Mouse (Mus musculus): ENCODE results near the gene Nfe2l2.

Gene Nfe2l2

DNA sequence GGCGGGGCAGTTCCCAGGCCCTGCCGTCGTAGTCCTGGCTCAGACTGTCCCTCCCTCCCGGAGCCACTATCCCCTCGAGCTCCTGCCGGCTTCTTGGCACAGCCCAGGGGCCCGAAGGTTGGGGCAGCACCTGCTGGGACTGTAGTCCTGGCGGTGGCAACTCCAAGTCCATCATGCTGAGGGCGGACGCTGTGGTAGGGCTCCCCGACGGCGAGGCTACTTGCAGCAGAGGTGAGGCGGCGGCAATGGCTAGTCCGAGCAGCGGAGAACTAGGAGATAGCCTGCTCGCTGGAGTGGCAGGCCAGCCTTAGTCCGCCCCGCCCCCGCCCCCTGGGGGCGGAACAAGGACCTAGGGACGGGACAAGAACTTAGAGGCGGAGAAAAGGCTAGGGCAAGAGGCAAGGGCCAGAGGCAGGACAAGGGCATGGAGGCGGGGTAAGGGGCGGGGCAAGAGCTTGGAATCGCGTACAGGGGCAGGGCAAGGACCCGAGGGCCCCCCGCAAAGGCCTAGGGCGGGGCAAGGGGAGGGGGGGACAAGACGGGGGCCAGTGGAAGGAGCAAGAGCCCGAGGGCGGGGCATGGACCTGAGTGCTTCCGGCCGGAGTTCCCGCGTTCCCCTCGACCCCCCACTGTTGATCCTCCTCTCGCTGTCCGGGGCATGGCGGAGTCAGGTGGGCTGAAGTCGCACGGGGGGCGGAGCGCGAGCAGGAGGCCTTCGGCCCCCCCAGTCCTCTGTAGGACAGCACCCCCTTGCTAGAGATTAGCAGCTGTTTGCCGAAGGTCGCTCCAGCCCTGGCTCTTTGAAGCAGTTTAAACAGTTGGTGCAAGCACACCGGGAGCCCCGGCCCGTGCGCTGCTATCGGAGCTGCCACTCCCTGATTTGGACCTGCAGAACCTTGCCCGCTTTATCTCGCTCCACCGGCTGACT lies at the start of gene Nfe2l2:
Gene Nfe2l2 (minus strand): TSS at position 408 of the 928 bp plus-strand sequence.
- DNase-seq (ENCODE audit: low spot score) = peak; percentile 93

DNA sequence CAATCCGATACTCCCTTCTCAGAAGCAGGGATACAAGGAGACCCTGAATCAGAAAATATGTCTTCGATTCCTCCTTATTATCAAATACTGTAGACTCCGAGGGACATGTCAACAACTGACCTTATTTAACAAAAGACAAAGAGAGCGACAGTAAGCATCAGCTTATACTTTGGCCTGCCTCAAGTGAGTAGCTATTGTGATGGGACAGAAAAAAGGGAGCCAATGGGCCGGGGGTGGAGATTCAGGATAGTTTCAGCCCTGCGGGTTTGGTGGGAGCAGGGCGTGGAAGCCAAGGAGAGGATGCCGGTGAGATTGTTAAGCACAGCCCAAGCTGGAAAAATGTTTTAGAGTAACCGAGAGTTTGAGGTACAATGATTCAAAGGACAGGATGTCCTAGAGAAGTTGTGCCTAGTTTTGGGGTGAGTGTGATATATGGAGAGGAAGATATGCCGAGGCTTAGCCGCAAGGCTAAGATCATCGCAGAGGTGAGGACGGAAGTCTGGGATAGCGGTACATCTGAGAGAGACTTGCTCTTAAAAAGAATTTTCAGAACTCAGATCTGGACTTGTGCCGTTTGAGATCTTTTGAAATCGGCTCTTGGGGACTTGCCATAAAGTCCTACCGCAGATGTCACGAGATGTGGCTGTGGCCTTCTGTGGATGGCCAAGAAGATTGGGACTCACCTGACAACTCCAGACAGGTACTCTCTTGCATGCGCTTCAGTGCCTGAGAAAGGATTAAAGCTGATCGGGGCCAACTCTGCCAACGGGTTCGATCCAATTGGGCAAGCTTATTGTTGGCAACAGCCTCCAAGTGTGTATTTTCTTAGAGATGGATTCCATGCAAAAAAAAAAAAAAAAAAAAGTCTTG lies 48.1 kb upstream of the Nfe2l2 start:
- no peak for DNase-seq (ENCODE audit: low spot score)

DNA sequence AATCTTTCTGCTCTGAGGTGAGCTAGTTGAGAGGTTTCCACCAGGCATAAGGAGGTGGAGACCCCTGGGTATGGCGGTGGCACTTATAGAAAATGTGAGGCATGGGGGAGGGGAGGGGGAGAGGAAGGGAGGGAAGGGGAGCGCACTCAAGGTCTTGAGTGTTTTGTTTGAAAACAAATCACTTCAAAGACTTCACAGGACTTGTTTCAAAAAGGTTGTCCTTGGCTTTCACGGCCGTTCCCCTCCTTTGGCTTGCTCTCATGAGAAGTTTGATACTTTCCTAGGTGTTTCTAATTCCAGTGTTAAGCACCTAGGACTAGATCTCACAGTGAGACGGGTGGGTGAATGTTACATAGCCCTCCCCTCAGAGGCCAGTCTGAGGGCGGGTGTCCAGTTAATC lies 47.5 kb upstream of the Nfe2l2 start:
- DNase-seq (ENCODE audit: low spot score) = no peak

DNA sequence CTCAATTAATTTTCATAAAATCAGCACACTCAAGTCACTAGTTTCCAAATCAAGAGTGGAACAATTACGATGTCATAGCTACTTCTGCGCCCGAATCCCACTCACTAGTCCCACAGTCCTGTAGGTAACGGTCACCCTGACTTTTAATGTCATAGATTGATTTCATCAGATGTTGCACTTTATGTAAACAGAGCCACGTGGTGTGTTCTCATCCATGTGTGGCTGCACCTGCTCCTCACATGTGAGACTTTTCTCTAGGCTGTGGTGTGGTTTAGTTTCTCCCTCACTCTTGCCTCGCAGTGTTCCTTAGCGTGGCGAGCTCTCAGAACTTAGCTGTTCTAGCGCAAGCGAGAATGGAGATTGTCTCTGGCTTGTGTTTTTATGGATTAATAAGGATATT lies 46.4 kb upstream of the Nfe2l2 start:
- DNase-seq (ENCODE audit: low spot score) = no peak

DNA sequence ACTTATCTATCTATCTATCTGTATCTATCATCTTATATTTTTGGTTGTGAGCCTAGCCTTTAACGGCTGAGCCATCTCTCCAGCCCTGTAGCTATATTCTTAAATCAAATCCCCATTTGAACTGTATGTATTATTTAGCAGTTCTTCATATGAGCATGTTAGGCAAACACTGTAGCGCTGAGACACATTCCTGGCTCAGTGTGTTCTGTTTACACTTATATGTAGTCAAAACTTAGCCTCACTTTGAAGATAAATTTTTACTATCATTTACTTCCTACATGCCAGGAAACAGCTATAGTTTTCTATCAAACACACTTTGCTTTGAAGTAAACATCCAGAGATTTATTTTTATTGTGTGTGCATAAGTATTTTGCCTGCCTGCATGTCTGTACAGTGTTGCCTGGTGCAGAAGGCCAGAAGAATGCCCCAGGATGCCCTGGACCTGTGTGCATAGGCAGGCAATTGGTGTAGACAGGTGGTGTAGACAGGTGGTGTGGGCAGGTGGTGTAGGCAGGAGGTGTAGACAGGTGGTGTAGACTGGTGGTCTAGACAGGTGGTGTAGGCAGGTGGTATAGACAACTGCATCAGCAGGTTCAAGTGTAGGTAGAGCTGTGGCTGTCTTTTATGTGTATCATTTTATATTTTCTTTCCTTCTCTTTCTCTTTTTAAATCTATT lies 45.7 kb upstream of the Nfe2l2 start:
- no peak for DNase-seq (ENCODE audit: low spot score)

DNA sequence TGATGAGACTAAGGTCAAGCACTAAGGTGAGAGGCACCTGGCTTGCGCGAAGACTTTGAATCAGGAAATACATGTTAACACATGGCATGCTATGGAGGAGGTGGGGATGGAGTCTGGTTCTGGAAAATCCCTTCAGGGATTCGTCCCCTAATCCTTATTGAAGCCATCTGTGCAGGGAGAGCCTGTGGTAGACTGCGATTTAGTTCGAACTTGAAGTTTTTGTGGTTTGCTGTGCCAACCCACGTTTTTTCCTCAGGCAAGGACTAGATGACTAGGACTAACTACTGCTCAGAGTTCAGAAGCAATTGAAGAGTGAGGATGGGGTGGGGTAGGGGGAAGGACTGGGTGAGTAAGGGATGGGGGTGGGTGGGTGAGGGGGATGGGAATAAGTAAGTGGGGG lies 44.4 kb upstream of the Nfe2l2 start:
- DNase-seq (ENCODE audit: low spot score) = no peak

DNA sequence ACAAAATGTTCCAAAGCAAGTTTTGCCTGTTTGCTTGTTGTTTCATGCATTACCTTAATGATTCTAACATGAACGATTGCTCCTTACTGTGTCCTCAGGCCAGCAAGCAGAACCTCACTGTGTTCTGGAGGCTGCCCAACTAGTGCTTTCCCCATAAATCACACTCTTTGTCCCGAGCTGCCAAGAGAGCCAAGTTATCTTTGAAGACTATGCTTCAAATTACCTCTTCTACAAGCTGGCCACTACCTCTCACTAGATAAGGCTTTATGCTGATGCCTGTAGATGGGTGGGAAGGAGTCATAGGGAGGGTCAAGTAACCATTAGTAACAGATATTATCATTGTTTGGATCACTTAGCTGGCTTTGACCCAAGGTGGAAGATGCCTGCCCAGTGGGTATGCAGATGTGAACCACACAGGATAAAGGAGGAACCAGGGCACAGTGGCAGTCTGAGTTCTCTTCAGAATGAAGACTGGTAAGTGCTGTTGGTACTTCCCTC lies 32.6 kb upstream of the Nfe2l2 start:
- no peak for DNase-seq (ENCODE audit: low spot score)

DNA sequence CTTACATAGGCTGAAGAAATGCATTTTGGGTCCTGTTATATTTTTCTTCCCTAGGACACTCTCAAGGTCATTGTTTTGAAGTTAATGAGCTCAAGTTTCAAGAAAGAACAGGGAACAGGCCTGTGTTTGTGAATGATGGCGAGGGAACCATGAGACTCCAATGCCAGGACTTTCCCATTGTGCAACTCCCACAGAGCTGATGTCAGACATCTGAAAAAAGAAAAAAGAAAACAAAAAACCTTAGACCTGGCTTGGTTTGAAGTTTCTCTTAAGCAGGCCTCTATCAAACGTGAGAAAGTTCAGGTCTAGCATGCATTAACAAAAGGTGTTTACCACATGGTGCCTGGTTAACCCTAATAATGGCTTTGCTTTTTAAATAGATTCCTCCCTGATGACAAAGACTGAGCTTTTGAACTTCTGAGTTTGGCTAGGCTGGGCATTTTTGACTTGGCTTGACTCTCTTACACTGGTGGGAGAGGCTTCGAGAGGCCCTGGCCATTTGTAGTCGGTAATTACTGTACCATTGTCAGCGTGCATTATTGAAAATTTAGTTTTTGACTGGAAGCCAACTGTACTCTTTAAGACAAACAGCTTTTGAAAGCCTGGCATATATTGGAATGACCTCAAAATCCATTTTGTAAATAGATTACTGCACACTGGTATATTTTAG lies 29.9 kb upstream of the Nfe2l2 start:
- no peak for DNase-seq (ENCODE audit: low spot score)

DNA sequence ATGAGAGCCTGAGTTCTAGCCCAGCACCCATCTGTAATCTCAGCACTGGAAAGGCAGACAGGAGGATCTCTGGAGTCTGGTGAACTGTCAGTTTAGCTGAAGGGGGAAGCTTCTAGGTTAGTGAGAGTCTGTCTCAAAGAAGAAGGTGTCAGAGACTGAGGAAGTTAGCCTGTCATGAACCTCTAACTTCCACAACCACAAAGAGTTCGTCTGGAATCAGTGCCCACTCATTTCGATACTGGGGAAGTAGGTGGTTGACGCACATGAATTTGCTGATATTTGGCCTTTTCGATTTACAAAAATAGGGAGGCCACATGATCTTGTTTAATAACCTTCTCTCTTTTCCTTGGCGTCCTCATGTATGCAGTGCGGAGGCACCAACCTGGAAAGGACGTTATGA lies 28.7 kb upstream of the Nfe2l2 start:
- DNase-seq (ENCODE audit: low spot score) = no peak

DNA sequence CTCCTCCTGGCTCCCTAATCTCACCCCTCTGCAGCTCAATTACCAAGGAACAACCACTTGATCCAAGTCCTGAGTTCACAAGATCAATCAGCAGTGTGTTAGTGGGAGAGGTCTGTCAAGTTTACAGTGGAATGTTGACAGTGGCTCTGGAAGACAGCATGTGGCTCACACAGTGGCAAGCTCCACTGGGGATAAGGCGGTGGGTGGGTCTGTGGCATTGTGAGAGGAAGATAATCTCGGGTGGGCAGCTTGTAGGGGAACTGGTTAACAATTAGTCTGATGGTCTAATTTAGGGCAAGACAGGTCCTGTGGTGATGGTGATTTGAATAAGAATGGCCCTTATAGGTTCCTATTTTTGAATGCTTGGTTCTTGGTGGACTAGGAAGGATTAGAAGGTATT lies 27.5 kb upstream of the Nfe2l2 start:
- no peak for DNase-seq (ENCODE audit: low spot score)

DNA sequence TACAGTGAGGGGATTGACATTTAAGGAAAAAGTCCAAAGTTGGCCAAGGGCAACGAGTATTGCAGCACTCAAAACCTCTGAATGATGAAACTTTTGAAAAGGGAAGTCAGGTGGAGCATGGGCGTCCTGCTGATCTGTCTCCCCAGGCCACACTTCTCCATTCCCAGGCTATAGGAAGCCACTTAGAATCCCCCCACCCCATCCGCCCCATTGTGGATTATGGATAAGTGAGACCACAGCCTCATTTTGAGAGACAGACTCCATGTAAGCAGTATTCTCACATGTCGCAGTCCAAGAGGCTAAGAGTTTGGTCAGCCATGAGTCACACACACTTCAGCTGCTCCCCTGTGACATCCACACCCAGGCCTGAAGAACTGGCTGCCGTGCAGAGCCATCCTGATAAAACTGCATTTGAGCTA lies 26.8 kb upstream of the Nfe2l2 start:
- no peak for DNase-seq (ENCODE audit: low spot score)

DNA sequence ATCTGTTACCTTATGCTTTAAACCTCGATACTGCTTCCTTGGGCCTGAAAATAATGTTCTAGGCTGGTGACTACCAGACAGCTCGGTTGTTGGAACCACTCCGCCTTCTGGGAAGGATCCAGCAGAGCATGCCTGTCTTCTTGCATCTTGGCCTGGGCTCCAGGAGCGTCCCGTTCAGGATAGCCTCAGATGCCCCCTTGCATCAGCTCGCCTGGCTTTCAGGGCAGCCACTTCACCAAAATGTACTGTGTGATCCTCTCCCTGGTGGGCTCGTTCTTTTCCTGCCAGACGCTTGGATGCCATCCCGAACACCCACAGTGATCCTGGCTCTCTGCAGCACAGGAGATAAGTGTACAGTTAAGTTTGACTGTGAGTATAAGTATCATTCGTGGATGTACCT lies 25.6 kb upstream of the Nfe2l2 start:
- DNase-seq (ENCODE audit: low spot score) = no peak

DNA sequence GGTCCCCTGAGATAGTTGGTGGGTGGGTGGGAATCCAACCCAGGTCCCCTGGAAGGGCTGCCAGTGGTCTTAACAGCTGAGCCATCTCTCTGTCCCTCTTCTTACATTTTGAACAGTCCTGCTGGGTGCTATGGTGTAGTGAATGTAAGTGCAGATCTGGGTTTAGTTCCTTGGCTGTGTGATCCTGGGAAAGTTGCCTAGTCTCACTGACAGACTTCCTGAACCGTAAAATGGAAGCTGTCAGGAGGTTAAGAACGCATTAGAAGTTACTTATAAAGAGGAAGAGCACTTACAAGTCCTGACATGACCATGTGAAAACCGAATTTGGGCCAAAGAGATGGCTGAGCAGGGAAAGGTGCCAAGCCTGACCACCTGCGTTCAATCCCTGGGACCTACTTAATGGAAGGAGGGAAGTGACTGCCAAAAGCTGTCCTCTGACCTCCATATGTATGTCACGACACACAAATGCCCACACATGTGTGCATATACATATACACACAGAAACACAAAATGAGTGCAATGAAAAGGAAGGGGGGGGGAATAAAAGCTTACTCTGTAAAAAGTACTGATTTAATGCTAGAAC lies 20.5 kb upstream of the Nfe2l2 start:
- DNase-seq (ENCODE audit: low spot score) = no peak

DNA sequence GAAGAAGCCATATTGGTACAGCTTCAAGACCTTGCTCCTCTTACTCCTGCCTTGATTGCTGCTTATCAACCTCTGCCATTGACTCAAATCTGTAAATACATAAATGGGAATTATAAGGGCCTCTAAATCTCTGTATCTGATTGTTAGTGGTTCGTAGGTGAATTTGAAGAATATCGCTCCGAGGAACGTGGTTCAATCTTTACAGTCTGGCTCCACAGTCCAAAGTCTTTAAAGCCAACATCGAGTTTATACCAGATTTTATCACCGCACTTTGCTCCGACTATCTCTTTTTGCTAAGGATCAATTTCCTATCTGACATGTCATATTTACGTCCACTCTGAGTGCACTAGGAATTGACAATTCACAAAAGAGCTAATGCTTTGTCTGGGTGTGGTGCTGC lies 19.0 kb upstream of the Nfe2l2 start:
- no peak for DNase-seq (ENCODE audit: low spot score)

DNA sequence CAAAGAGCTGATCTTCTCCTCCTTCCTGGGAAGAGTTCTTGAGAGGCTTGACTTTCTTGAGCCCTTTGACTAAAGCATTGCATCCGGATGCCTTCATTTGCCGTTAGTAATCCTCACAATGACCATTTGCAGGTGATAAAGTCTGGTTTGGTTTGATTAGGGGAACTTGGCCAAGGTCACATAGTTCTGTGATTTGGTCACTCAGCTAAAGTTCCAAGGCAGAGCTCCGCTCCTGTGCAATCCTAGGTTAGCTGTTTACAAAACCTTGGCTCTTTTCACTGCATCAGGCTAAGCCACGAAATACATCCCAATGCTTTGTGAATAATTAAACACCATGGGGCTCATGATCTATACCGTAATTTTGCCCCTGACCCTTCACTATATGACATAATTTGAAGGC lies 18.5 kb upstream of the Nfe2l2 start:
- no peak for DNase-seq (ENCODE audit: low spot score)

DNA sequence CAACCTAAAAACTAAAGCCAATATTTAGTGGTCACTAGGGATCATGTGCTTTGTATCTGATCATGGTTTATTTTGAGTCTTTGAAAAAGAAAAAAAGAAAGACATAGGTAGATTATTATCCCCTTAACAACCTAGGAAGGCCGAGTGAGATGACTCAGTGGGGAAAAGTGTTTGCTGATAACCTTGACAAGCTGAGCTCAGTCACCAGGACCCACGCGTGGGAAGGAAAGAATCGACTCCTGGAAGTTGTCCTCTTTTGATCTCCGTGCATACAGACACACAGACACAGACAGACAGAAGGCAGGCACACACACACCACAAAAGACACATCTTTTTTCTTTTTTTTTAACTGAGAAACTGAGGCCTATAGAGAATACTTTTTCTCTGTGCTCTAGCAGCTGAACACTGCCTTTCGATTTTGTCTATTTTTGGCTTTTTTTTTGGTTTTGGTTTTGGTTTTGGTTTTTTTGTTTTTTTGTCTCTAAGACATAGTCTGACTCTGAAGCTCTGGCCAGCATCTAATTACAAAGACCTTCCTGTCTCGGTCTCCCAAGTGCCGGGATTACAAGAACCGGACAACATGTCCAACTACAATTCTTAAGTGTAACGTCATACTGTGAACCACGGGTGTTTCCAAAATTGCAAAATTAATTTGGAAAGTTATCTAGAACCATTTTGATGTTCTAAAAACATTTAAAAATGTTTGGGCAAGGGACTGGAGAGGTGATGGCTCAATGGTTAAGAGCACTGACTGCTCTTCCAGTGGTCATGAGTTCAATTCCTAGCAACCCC lies 16.0 kb upstream of the Nfe2l2 start:
- no peak for DNase-seq (ENCODE audit: low spot score)

DNA sequence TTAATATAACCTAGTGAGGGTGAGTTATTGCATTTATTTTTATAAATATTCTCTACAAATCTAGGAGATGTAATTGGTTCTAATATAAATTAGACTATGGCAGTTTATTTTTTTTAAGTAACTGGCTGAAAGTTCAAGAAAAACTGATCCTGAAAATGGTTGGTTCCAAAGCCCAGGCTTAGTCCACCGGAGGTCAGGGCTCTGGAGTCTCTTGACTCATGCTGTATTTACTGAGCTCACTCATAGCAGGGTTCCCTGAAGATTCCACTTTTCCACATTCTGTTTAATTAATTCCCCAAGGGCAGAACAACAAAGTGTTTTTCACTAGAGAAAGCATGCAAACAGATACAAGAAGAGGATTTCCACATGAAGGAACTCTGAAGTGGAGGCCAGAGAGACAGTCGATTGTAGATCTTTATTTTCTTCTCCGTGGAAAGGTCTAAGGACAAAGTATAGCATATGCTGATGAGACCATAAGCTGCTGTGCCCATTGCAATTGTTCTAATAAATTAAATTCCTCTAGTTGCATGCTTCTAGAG lies 15.0 kb upstream of the Nfe2l2 start:
- DNase-seq (ENCODE audit: low spot score) = no peak

DNA sequence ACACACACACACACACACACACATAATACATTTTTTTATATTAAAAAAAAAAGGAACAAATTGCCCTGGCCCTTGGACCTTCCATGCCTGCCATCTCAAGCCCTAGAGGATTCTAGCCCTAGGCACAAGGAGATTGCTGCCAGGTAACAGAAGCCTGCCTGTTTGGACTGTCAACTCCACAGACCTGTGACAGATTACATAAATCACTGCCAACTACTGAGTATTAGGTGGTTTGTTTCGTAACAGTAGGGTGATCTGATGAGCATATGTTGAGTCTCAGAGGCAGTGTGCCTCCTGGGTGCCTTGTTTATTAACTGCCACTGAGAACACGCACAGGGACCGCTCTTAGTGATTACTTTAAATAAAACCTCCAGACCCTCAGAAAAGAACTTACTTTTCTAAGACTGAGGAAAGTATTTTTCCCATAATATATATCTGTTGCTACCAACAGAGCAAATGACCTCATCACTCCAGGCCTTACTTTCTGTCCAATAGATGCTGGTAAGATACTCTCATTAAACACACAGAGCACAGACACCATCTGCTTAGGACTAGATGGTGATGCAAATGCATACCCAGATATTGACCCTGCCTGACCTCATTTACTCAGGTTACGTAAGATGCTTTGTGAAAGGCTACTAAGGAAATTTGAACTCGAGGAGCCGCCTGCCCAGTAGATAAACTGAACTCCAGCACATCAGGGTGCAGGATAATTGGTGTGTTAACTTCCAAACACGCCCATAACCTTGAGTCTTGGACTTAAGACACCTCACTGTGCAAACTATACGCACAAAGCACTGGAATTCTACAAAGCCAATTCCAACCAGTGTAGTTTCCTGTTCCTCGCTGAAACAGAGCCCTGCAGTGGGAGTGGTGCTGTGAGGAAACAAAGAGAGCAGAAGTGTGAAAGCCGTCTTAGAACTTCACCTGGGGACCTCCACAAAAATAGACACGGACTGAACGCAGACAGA lies 11.9 kb upstream of the Nfe2l2 start:
- no peak for DNase-seq (ENCODE audit: low spot score)

DNA sequence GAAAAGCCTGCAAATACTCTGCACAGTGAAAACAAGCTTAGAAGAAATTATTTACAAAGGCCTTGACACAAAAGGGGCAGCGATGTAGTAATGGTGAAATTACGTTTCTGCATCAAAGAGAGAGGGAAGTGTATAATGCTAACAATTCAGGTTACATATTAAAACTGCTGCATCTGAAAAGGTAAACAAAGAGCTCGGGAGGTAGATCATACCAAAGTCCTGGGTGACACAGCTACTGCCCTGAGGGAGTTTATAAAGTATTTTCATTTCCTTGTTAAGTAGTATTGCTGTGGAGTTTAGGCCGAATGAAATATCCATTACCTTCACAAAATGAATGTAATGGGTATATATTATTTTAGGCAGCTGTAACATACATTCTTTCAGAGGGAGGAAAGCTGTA lies 10.3 kb upstream of the Nfe2l2 start:
- DNase-seq (ENCODE audit: low spot score) = no peak

Measured in ovary, postnatal 10 days (tissue).